Mouse (Mus musculus): ENCODE results near the gene Atp1a2. TPM values are rescaled to one million over a fixed set of nuclear protein-coding genes. Genes with fewer than 3 reads are reported as not detected.
A peak's percentile ranks its signal among the peaks of the same experiment; 100 is the strongest.
"Not testable (repeated sequence)": the region's sequence is repeated elsewhere in the genome, so short reads cannot be mapped to it uniquely, and the experiment has no call there.

The Atp1a2 gene
- polyA plus RNA-seq, 1 experiment from 2014 or later, result 15.3 TPM

GRCm38 (mm10) chr1:172247679-172248078 lies 50.2 kb downstream of the Atp1a2 start:
- 41% methylated on average over 2 of the region's 2 CpGs for WGBS
- Histone ChIP-seq H3K27me3 (replicated peaks; ENCODE audit: insufficient read depth, low read length) (no peaks in the 10 kb centered on the region), H3K9me3 (ENCODE audit: low read length) (no peaks in the 10 kb centered on the region), H3K36me3 (ENCODE audit: insufficient read depth, low read length) (no peaks in the 10 kb centered on the region), H3K4me1 (ENCODE audit: insufficient read depth, low read depth, low read length) (no peaks in the 10 kb centered on the region), H3K27ac (ENCODE audit: low read length) (no peak overlapping the region), H3K9ac (replicated peaks; ENCODE audit: low read depth) (no peak overlapping the region), H3K4me2 (replicated peaks; ENCODE audit: low read depth, low read length) (no peak overlapping the region), H3K4me3 (ENCODE audit: low read depth, low read length) (no peak overlapping the region)
- TF ChIP-seq EP300 (IDR thresholded peaks at IDR 0.05), result no peak
- TF ChIP-seq CTCF (IDR thresholded peaks at IDR 0.05), result peak; percentile 68
- DNase-seq (ENCODE audit: low spot score), result peak; percentile 24
- 0 out of 2 replicates have a peak, but pooled peaks have one; percentile 21 for ATAC-seq

DNA sequence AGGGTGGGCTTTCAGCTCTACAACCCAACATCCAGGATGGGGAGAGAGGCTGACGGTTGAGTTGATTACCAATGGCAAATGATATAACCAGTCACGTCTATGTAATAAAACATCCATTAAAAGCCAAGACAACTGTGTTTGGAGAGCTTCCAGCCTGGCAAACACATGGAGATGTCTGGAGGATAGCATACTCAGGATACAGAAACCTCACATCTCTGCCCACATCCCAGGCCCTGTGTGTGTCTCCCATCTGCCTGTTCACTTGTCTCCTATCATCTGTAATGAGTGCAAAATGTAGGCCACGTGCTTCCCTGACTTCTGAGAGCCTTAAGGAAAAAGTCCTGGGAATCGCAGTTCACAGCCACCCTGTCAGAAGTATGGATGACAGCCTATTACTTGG lies 50.6 kb downstream of the Atp1a2 start:
- 61% methylated on average over 4 of the region's 4 CpGs for WGBS
- Histone ChIP-seq H3K36me3 (ENCODE audit: insufficient read depth, low read length) (no peaks in the 10 kb centered on the region), H3K9ac (replicated peaks; ENCODE audit: low read depth) (no peak overlapping the region), H3K4me2 (replicated peaks; ENCODE audit: low read depth, low read length) (no peak overlapping the region), H3K4me3 (ENCODE audit: low read depth, low read length) (no peak overlapping the region), H3K4me1 (ENCODE audit: insufficient read depth, low read depth, low read length) (no peaks in the 10 kb centered on the region), H3K27ac (ENCODE audit: low read length) (no peak overlapping the region), H3K9me3 (ENCODE audit: low read length) (no peaks in the 10 kb centered on the region), H3K27me3 (replicated peaks; ENCODE audit: insufficient read depth, low read length) (no peaks in the 10 kb centered on the region)
- TF ChIP-seq EP300 (IDR thresholded peaks at IDR 0.05) (no peak), CTCF (IDR thresholded peaks at IDR 0.05) (no peak)
- DNase-seq (ENCODE audit: low spot score), result no peak
- ATAC-seq, result no peak

- H3K4me2 ChIP-seq (replicated peaks; ENCODE audit: low read depth, low read length); H3K4me1 ChIP-seq (ENCODE audit: insufficient read depth, low read depth, low read length); ATAC-seq; H3K4me3 ChIP-seq (ENCODE audit: low read depth, low read length); H3K9ac ChIP-seq (replicated peaks; ENCODE audit: low read depth); H3K27ac ChIP-seq (ENCODE audit: low read length); H3K9me3 ChIP-seq (ENCODE audit: low read length); H3K27me3 ChIP-seq (replicated peaks; ENCODE audit: insufficient read depth, low read length); H3K36me3 ChIP-seq (ENCODE audit: insufficient read depth, low read length); DNase-seq (ENCODE audit: low spot score): not testable (repeated sequence)
- 40% methylated on average over 23 of the region's 23 CpGs for WGBS
Measured at GRCm38 (mm10) chr1:172244645-172245044, 53.2 kb downstream of the Atp1a2 start.

DNA sequence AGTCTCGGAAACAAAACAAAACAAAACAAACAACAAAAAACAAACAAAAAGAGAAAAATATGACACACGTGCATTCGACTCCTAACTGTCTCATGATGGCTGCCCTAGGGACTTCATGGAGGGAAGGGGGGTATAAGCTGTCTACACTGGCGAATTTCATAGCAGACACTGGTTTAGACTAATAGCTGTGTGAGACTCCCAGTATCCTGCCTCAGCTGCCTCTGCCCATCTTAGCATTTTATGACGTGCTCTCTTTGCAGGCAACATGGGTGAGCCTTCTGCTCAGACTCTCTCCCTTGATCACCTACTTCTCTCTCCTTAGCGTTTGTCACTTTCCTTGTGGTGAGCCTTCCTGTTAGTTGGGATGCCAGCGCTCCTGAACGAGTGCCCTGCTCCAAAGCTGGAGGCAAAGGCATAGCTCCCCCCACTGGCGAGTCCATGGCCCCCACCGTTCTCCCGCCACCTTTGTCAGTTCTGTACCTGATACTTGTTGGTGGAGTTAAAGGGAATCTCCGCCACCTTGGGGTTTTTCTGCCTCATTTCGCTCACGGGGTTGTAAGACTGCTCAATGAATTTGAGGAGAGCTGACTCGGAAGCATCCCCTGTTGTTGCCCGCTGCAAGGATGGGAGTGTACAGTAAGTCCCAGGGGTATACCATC lies 54.2 kb downstream of the Atp1a2 start:
- H3K4me3 ChIP-seq (ENCODE audit: low read depth, low read length), result no peak overlapping the region
- DNase-seq (ENCODE audit: low spot score), result no peak
- H3K4me1 ChIP-seq (ENCODE audit: insufficient read depth, low read depth, low read length), result no peaks in the 10 kb centered on the region
- H3K36me3 ChIP-seq (ENCODE audit: insufficient read depth, low read length), result no peaks in the 10 kb centered on the region
- 36% methylated on average over 16 of the region's 16 CpGs for WGBS
- H3K9me3 ChIP-seq (ENCODE audit: low read length), result no peaks in the 10 kb centered on the region
- no peak for ATAC-seq
- no peak overlapping the region for H3K4me2 ChIP-seq (replicated peaks; ENCODE audit: low read depth, low read length)
- TF ChIP-seq CTCF (IDR thresholded peaks at IDR 0.05) (peak; percentile 60), EP300 (IDR thresholded peaks at IDR 0.05) (no peak)
- H3K27ac ChIP-seq (ENCODE audit: low read length), result no peak overlapping the region
- no peaks in the 10 kb centered on the region for H3K27me3 ChIP-seq (replicated peaks; ENCODE audit: insufficient read depth, low read length)
- H3K9ac ChIP-seq (replicated peaks; ENCODE audit: low read depth), result no peak overlapping the region

GRCm38 (mm10) chr1:172242401-172242800 lies 55.5 kb downstream of the Atp1a2 start:
- 42% methylated on average over 2 of the region's 2 CpGs for WGBS
- H3K9ac ChIP-seq (replicated peaks; ENCODE audit: low read depth), result no peak overlapping the region
- H3K9me3 ChIP-seq (ENCODE audit: low read length), result no peaks in the 10 kb centered on the region
- peak; percentile 78 for ATAC-seq
- no peaks in the 10 kb centered on the region for H3K4me1 ChIP-seq (ENCODE audit: insufficient read depth, low read depth, low read length)
- peak; percentile 62 for DNase-seq (ENCODE audit: low spot score)
- H3K4me2 ChIP-seq (replicated peaks; ENCODE audit: low read depth, low read length), result no peak overlapping the region
- no peak overlapping the region for H3K27ac ChIP-seq (ENCODE audit: low read length)
- TF ChIP-seq EP300 (IDR thresholded peaks at IDR 0.05) (no peak), CTCF (IDR thresholded peaks at IDR 0.05) (no peak)
- no peaks in the 10 kb centered on the region for H3K36me3 ChIP-seq (ENCODE audit: insufficient read depth, low read length)
- no peaks in the 10 kb centered on the region for H3K27me3 ChIP-seq (replicated peaks; ENCODE audit: insufficient read depth, low read length)
- no peak overlapping the region for H3K4me3 ChIP-seq (ENCODE audit: low read depth, low read length)

DNA sequence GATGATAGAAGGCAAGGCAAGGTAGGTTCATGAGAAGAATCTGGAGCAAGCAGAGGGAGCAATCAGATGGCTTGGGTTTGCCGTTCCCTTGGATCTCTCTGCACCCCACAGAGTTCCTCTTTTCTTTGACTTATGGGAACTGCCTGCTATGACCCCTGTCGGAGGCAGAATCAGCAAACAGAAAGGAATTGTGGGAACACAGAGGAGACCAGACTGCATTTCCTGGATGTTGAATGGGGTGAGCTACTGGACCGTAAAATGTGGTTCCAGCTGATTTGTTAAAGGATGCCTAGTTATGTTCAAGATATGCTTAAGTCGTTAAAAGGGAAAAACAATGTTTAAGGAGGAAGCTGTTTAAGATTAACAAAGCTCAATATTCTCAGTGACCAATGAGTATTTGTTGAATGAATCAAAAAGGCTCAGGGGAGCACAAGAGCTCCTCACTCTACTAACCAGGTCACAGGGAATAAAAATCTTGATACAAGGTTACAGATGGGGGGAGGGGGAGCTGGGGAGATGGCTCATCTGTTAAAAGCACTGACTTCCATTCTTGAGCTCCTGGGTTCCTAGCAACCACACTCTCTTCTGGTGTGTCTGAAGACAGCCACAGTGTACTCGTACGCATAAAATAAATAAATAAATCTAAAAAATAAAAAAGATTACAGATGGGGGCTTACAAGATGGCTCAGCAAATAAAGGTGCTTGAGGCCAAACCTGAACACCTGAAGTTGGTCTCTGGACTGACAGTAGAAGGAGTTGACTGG lies 56.7 kb downstream of the Atp1a2 start:
- H3K9ac ChIP-seq (replicated peaks; ENCODE audit: low read depth), result no peak overlapping the region
- DNase-seq (ENCODE audit: low spot score) (no peak), ATAC-seq (no peak)
- TF ChIP-seq EP300 (IDR thresholded peaks at IDR 0.05) (no peak), CTCF (IDR thresholded peaks at IDR 0.05) (no peak)
- H3K4me1 ChIP-seq (ENCODE audit: insufficient read depth, low read depth, low read length), result no peaks in the 10 kb centered on the region
- no peak overlapping the region for H3K4me3 ChIP-seq (ENCODE audit: low read depth, low read length)
- WGBS, result 60% methylated on average over 6 of the region's 6 CpGs
- H3K36me3 ChIP-seq (ENCODE audit: insufficient read depth, low read length), result no peaks in the 10 kb centered on the region
- no peak overlapping the region for H3K27ac ChIP-seq (ENCODE audit: low read length)
- no peaks in the 10 kb centered on the region for H3K27me3 ChIP-seq (replicated peaks; ENCODE audit: insufficient read depth, low read length)
- H3K4me2 ChIP-seq (replicated peaks; ENCODE audit: low read depth, low read length), result no peak overlapping the region
- no peaks in the 10 kb centered on the region for H3K9me3 ChIP-seq (ENCODE audit: low read length)
